Mouse (Mus musculus) limb, embryonic 11.5 days (tissue): ENCODE measurements around the gene Dnah2. TPM values are rescaled to one million over a fixed set of nuclear protein-coding genes. Genes with fewer than 3 reads are reported as not detected.
A peak's percentile ranks its signal among the peaks of the same experiment; 100 is the strongest.

Source experiments
- ATAC-seq: fragments of 200-750 bp; cut with Nextera tagmentation; 2 replicates; pipeline ENCODE4 v1.8.0; 2017; ENCODE audit warnings: low read depth; ENCODE audit not compliant: insufficient number of reproducible peaks, low FRiP score, low TSS enrichment
- DNase-seq: peaks from one replicate; pipeline ENCODE4 v3.0.0-alpha.2; 2015; ENCODE audit warnings: low spot score
- H3K27ac ChIP-seq: fragments of 300-500 bp; sonication (generic); replicated peaks from 2 replicates; pipeline ENCODE4 v1.5.1; 2014; ENCODE audit warnings: low read depth, mild to moderate bottlenecking, low read length
- H3K27me3 ChIP-seq: fragments of 300-500 bp; sonication (generic); 2 replicates; pipeline ENCODE4 v1.6.1; 2014; ENCODE audit warnings: mild to moderate bottlenecking, low read length, mixed read lengths; ENCODE audit not compliant: control insufficient read depth, insufficient read depth
- H3K36me3 ChIP-seq: fragments of 300-500 bp; sonication (generic); 2 replicates; pipeline ENCODE4 v1.6.1; 2014; ENCODE audit warnings: mild to moderate bottlenecking, low read length, moderate library complexity, mixed read lengths; ENCODE audit not compliant: control insufficient read depth, insufficient read depth
- H3K4me1 ChIP-seq: fragments of 300-500 bp; sonication (generic); 2 replicates; pipeline ENCODE4 v1.6.1; 2014; ENCODE audit warnings: low read length, mixed read lengths; ENCODE audit not compliant: control insufficient read depth, insufficient read depth
- H3K4me2 ChIP-seq: fragments of 300-500 bp; sonication (generic); 2 replicates; pipeline ENCODE4 v1.6.1; 2014; ENCODE audit warnings: low read depth, mild to moderate bottlenecking, moderate library complexity; ENCODE audit not compliant: severe bottlenecking
- H3K4me3 ChIP-seq: fragments of 300-500 bp; sonication (generic); 2 replicates; pipeline ENCODE4 v1.5.1; 2014; ENCODE audit warnings: low read depth, low read length
- H3K9ac ChIP-seq: fragments of 300-500 bp; sonication (generic); 2 replicates; pipeline ENCODE4 v1.6.1; 2014; ENCODE audit warnings: mild to moderate bottlenecking, low read length
- H3K9me3 ChIP-seq: fragments of 300-500 bp; sonication (generic); 2 replicates; pipeline ENCODE4 v1.6.1; 2016; ENCODE audit warnings: low read length; ENCODE audit not compliant: control insufficient read depth
- WGBS: fragments of 180-500 bp; shearing (Covaris S2); extraction: QIAGEN DNeasy Blood & Tissue Kit; methylation state at CpG from one replicate; pipeline ENCODE4 v1.1.7; 2014; 5-methylcytosine and 5-hydroxymethylcytosine counted together
- polyA plus RNA-seq: library from polyadenylated mRNA; unstranded; fragments of >200 nt; fragmentation: Nextera tagmentation; extraction: Ambion mirVana; gene quantifications from 2 replicates; pipeline ENCODE4 v1.2.1, GENCODE M21; 2014

Gene Dnah2
- polyA plus RNA-seq, 1 experiment from 2014 or later = 0.87 TPM

DNA sequence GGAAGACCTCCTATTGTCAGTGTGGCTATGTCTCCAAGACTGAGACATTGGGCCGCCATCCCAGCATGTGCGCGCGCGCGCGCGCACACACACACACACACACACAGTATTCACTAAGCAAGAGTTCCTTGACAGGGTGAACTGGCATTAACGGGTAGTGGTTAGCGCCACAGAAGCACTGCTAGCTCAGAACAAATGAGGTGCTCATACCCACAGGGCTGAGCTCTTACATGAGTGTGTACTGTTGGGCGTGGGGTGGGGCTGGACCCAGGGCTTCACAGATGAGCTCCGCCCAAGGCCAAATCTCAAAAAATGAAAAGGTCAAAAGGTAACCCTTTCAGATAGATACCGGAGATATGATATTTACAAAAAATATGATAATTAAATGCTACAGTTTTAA, 36.0 kb upstream of the Dnah2 start:
- no peak overlapping the region for H3K4me3 ChIP-seq
- no peak overlapping the region for H3K9ac ChIP-seq
- DNase-seq (no peak), ATAC-seq (no peak)
- H3K9me3 ChIP-seq = no peaks in the 10 kb centered on the region
- H3K4me1 ChIP-seq = 0 out of 2 replicates have a peak, but pooled peaks cover 4% of the 10 kb centered on the region
- H3K4me2 ChIP-seq = no peak overlapping the region
- no peaks in the 10 kb centered on the region for H3K27me3 ChIP-seq
- 95% methylated on average over 13 of the region's 13 CpGs for WGBS
- no peak overlapping the region for H3K27ac ChIP-seq
- peaks cover 18% of the 10 kb centered on the region for H3K36me3 ChIP-seq

DNA sequence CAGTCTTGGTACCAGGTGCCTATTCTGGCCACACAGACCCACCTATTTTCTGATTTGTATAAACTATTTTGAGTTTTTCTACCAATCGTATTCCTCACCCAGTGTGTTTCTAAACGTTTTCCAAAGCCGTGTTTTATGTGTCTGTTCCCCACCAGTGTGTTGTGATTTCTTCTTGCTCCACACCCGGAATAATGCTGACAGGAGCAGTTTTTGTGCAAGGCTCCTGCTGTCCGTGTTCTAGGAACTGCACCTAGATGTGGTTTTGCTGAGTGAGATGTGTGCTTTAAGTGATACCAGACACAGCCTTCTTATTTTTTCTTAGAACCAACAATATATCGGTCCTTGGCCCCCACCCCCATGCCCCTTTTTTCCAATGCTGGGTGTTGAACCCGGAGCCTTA, 35.1 kb upstream of the Dnah2 start:
- H3K4me2 ChIP-seq = no peak overlapping the region
- no peak overlapping the region for H3K27ac ChIP-seq
- ATAC-seq (no peak), DNase-seq (no peak)
- H3K4me3 ChIP-seq = no peak overlapping the region
- peaks cover 10% of the 10 kb centered on the region for H3K36me3 ChIP-seq
- H3K27me3 ChIP-seq = no peaks in the 10 kb centered on the region
- no peak overlapping the region for H3K9ac ChIP-seq
- H3K9me3 ChIP-seq = no peaks in the 10 kb centered on the region
- 0 out of 2 replicates have a peak, but pooled peaks cover 4% of the 10 kb centered on the region for H3K4me1 ChIP-seq
- 86% methylated on average over 7 of the region's 7 CpGs for WGBS

DNA sequence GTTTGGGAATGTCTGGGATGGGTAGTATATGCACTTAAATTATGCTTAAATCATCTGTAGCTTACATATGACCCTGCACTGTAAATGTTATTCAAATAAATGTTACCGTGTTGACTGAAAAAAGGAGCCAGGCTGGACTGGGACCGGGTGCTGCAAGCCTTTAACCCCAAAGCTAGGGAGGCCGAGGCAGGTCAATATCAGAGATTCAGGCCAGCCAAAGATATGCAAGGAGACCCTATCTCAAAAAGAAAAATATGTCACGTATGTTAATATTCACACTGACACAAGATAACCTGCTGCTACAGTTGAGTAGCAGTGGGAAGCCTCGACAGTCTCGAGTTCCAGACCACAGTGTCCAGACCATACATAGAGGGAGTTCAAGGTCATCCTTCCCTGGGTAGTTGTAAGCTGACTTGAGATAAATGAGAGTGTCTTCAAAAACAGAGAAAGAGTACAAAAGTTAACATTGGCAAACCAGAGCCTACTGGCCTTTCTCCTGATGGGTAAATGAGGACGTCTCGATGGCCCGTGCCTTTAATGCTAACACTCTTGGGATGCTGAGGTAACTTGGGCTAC, 33.4 kb upstream of the Dnah2 start:
- Histone ChIP-seq H3K27me3 (no peaks in the 10 kb centered on the region), H3K36me3 (no peaks in the 10 kb centered on the region; the same call in 1 of the 2 replicates), H3K9me3 (no peaks in the 10 kb centered on the region), H3K4me1 (peaks cover 14% of the 10 kb centered on the region), H3K9ac (no peak overlapping the region), H3K4me3 (no peak overlapping the region; the same call in 1 of the 2 replicates), H3K4me2 (peak overlapping the region; percentile 61), H3K27ac (no peak overlapping the region)
- DNase-seq = no peak
- WGBS = 74% methylated on average over 9 of the region's 9 CpGs
- no peak for ATAC-seq

DNA sequence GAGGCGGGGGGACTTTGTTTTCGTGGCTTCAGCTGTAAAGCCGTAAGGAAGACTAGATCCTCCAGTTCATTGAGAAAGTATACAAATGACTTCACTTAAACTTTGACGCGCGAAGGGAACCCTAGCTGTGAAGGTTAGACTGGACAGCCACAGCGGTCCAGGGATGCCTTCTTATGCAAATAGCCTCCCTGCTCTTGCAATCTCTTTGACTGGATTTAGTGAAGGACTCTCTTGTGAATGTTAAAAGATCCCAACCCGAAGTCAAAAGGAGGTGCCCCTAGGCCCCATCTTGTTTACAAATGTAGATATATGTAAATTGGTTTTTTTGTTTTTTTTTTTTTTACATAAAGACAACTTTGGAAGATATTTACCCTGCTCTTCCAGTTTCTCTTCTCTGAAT, 32.9 kb upstream of the Dnah2 start:
- Histone ChIP-seq H3K4me2 (peak overlapping the region; percentile 61), H3K36me3 (no peaks in the 10 kb centered on the region; the same call in 1 of the 2 replicates), H3K27me3 (no peaks in the 10 kb centered on the region), H3K9me3 (no peaks in the 10 kb centered on the region), H3K27ac (peak overlapping the region; percentile 87), H3K4me3 (peak overlapping the region; percentile 84), H3K9ac (peak overlapping the region; percentile 55), H3K4me1 (peaks cover 16% of the 10 kb centered on the region)
- no peak for DNase-seq
- ATAC-seq = no peak
- 2% methylated on average over 8 of the region's 8 CpGs for WGBS

DNA sequence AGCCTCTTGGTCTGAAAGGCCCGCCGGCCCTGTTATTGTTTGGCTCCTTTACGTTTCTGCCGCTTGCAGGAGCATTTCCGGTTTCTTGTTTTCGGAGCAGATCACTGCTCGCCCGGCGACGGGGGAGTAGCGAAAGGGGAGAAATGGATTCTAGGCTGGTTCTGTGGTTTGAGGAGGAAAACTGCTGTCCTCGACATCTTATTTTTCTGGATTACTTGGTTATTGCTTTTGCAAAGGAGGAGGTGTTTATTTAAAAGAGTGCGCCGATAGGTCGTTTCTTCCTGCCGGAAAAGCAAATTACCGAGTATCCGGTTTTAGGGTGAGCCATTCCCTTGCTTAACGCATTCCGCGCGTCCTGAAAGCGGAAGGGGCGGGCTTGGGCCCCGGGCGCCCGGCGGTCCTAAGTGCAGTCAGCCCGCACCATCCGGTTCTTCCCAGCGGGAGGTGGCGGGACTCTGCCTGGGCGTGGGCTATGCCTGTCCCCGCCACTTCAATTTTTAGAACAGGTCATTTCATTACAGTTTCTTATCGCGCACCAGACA, 32.3 kb upstream of the Dnah2 start:
- H3K27me3 ChIP-seq = no peaks in the 10 kb centered on the region
- peak overlapping the region; percentile 85 for H3K9ac ChIP-seq
- peak overlapping the region; percentile 84 for H3K4me3 ChIP-seq
- peak overlapping the region; percentile 87 for H3K27ac ChIP-seq
- ATAC-seq (peak; percentile 78), DNase-seq (peak; percentile 92)
- H3K4me2 ChIP-seq = peak overlapping the region; percentile 61
- no peaks in the 10 kb centered on the region for H3K9me3 ChIP-seq
- H3K4me1 ChIP-seq = peaks cover 16% of the 10 kb centered on the region
- H3K36me3 ChIP-seq = no peaks in the 10 kb centered on the region; the same call in 1 of the 2 replicates
- WGBS = under 1% methylated on average over 36 of the region's 36 CpGs

DNA sequence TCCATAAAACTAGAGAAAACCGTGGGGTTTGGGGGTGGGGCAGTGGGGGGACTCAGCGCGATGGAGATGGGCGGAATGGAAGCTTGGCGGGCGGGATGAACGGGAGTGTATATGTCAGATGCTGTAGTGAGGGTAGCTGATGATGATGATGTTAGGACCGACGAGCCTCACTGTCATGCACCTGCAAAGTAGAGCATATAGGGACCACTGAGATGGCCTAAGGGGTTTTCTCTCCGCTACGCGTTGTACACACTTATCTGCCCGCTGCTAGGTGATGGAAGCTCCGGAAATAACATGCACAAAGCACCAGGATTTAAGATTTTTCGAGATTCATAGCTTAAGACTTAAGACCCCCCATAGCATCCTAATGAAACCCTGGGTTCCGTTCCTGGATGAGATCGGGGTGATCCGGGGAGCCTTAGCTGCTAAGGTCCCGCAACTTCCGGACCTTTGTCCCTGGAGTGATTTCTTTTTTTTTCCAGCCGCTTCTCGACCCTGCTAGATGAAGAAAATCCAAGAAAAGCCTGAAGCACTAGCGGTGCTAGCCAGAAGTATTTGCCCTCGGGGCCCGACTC, 31.7 kb upstream of the Dnah2 start:
- Histone ChIP-seq H3K4me2 (peak overlapping the region; percentile 50), H3K4me1 (peaks cover 16% of the 10 kb centered on the region), H3K9ac (peak overlapping the region; percentile 85), H3K4me3 (peak overlapping the region; percentile 84), H3K36me3 (no peaks in the 10 kb centered on the region; the same call in 1 of the 2 replicates), H3K27me3 (no peaks in the 10 kb centered on the region), H3K9me3 (no peaks in the 10 kb centered on the region), H3K27ac (peak overlapping the region; percentile 87)
- ATAC-seq (no peak), DNase-seq (no peak)
- under 1% methylated on average over 25 of the region's 25 CpGs for WGBS

DNA sequence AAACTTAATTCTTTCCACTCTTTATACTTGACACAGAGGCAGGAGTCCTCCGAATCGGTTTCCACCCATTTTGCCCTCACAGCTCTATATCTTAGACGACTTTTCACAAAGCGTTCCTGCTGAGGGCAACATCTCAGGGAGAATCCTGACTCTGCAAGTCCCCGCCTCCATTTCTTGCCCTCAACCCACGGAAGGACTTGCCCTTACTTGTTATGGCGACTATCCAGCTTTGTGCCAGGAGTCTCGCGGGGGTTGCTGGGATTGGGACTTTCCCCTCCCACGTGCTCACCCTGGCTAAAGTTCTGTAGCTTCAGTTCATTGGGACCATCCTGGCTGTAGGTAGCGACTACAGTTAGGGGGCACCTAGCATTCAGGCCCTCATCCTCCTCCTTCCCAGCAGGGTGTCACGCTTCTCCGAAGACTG, 31.2 kb upstream of the Dnah2 start, which contains the start of the genes Wrap53 and Trp53:
Wrap53 (minus strand) TSS at position 165 of the 424 bp plus-strand sequence.
Trp53 (plus strand) TSS at position 269 of the 424 bp plus-strand sequence.
- ATAC-seq = peak; percentile 48; the same call in 1 of the 2 replicates

DNA sequence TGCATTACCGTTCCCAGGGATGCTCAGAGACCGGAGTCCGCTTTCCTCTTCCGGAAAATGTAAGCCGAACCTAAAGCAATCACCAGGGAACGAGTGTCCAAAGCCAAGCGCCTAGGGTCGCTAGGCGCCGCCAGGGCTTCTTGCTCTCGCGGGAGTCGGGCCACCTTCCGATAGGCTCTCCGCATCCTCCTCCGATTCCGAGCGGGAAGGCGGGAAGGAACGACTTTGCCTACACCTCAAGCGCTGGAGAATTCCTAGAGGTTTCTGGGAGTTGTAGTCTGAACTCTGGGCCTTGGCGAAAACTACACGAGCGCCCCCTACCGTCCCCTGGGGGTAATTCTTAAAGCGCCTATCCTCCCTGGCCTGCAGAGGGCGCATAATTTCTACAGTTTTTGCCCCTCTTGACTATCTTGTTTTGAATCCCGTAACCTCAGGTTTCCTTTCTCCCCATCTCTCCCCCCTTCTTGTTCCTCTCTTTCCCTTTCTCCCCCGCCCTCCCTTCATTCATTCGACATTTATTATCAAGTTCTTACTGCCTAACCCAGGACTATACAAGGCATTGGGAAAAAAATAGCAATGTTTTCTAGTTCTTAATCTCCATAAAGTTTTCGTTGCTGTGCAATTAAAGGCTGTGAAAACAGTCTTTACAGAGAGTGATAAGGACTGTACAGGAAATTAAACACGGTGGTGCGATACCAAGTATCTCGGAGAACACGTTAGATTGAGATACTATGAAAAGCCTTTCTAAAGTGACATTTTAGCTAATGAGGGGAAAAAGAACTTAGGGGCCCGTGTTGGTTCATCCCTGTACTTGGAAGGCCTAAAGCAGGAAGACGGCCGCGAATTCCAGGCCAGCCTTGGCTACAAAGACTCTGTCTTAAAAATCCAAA, 30.5 kb upstream of the Dnah2 start:
- Histone ChIP-seq H3K4me2 (peak overlapping the region; percentile 66), H3K36me3 (peaks cover 2% of the 10 kb centered on the region; the same call in 1 of the 2 replicates), H3K4me3 (peak overlapping the region; percentile 84), H3K27ac (peak overlapping the region; percentile 87), H3K9ac (peak overlapping the region; percentile 85), H3K9me3 (no peaks in the 10 kb centered on the region), H3K27me3 (no peaks in the 10 kb centered on the region), H3K4me1 (peaks cover 16% of the 10 kb centered on the region)
- WGBS = 4% methylated on average over 39 of the region's 39 CpGs
- peak; percentile 99 for DNase-seq
- peak; percentile 84 for ATAC-seq

More for the DNA sequence above, 31.2 kb upstream of the Dnah2 start, which contains the start of the genes Wrap53 and Trp53:
- H3K27me3 ChIP-seq = no peaks in the 10 kb centered on the region
- no peaks in the 10 kb centered on the region; the same call in 1 of the 2 replicates for H3K36me3 ChIP-seq
- H3K4me2 ChIP-seq = peak within 1 kb of the TSS; percentile 66
- no peaks in the 10 kb centered on the region for H3K9me3 ChIP-seq
- H3K27ac ChIP-seq = peak within 1 kb of the TSS; percentile 87
- H3K4me3 ChIP-seq = peak within 1 kb of the TSS; percentile 84
- under 1% methylated on average over 13 of the region's 13 CpGs for WGBS
- DNase-seq = peak; percentile 91
- peak within 1 kb of the TSS; percentile 85 for H3K9ac ChIP-seq
- H3K4me1 ChIP-seq = peaks cover 16% of the 10 kb centered on the region
